Mouse (Mus musculus) G1E (cell line): ENCODE measurements around the gene Wdr5.

Experiments
- GATA1 ChIP-seq: IDR thresholded peaks from 2 replicates; pipeline ENCODE4 v1.6.1; 2012; ENCODE audit warnings: borderline replicate concordance, low read length, inconsistent platforms, mixed read lengths
- TAL1 ChIP-seq: conservative IDR thresholded peaks from 2 replicates; pipeline ENCODE4 v1.6.1; 2012; ENCODE audit warnings: low read depth, low read length, inconsistent platforms, mixed read lengths

- TF ChIP-seq TAL1 (no peak), GATA1 (no peak)
Measured at GRCm38 (mm10) chr2:27473061-27473765, 41.7 kb upstream of the Wdr5 start.
